Mouse (Mus musculus) hindbrain, postnatal 0 days (tissue): Measurements from ENCODE around the gene Gcnt7. TPM values are rescaled to one million over a fixed set of nuclear protein-coding genes. Genes with fewer than 3 reads are reported as not detected.

ENCODE experiments used
- ATAC-seq: fragments of 200-750 bp; cut with Nextera tagmentation; 2 replicates; pipeline ENCODE4 v1.8.0; 2017; ENCODE audit warnings: mild to moderate bottlenecking, moderate TSS enrichment, moderate library complexity
- DNase-seq: peaks from one replicate; pipeline ENCODE4 v3.0.0-alpha.2; 2015; ENCODE audit warnings: low spot score
- H3K27ac ChIP-seq: fragments of 300-500 bp; sonication (generic); 2 replicates; pipeline ENCODE4 v1.5.1; 2014; ENCODE audit warnings: mild to moderate bottlenecking
- H3K27me3 ChIP-seq: fragments of 300-500 bp; sonication (generic); 2 replicates; pipeline ENCODE4 v1.6.1; 2014; ENCODE audit warnings: low read length, mixed read lengths; ENCODE audit not compliant: insufficient read depth
- H3K36me3 ChIP-seq: fragments of 300-500 bp; sonication (generic); 2 replicates; pipeline ENCODE4 v1.6.1; 2014; ENCODE audit warnings: low read length, mixed read lengths; ENCODE audit not compliant: insufficient read depth
- H3K4me1 ChIP-seq: fragments of 300-500 bp; sonication (generic); 2 replicates; pipeline ENCODE4 v1.6.1; 2014; ENCODE audit warnings: antibody characterized with exemption, low read length, mixed read lengths; ENCODE audit not compliant: insufficient read depth
- H3K4me2 ChIP-seq: fragments of 300-500 bp; sonication (generic); 2 replicates; pipeline ENCODE4 v1.6.1; 2014; ENCODE audit warnings: low read depth, mild to moderate bottlenecking, low read length, moderate library complexity, mixed read lengths
- H3K4me3 ChIP-seq: fragments of 300-500 bp; sonication (generic); 2 replicates; pipeline ENCODE4 v1.5.1; 2014; ENCODE audit warnings: low read length
- H3K9ac ChIP-seq: fragments of 300-500 bp; sonication (generic); replicated peaks from 2 replicates; pipeline ENCODE4 v1.6.1; 2014; ENCODE audit warnings: mild to moderate bottlenecking, low read length, moderate library complexity, mixed read lengths
- H3K9me3 ChIP-seq: fragments of 300-500 bp; sonication (generic); 2 replicates; pipeline ENCODE4 v1.6.1; 2016; ENCODE audit warnings: low read length, mixed read lengths
- CTCF ChIP-seq: IDR thresholded peaks from 2 replicates; pipeline ENCODE4 v1.5.1; 2016; ENCODE audit warnings: antibody characterized with exemption, control low read depth, low read depth
- WGBS: fragments of 180-500 bp; shearing (Covaris S2); extraction: QIAGEN DNeasy Blood & Tissue Kit; methylation state at CpG from one replicate; pipeline ENCODE4 v1.1.7; 2014; 5-methylcytosine and 5-hydroxymethylcytosine counted together
- polyA plus RNA-seq: library from polyadenylated mRNA; unstranded; fragments of >200 nt; fragmentation: Nextera tagmentation; extraction: Ambion mirVana; gene quantifications from 2 replicates; pipeline ENCODE4 v1.2.1, GENCODE M21; 2015
- total RNA-seq: library from RNA; depleted of rRNA; stranded (reverse); fragments of >200 nt; gene quantifications from 2 replicates; pipeline ENCODE4 v1.2.3, GENCODE M21; 2014; rRNA removed

Gene Gcnt7
- total and polyA plus RNA-seq, 2 experiments from 2014 or later = 1.0 TPM; not detected in 1

GRCm38 (mm10) chr2:172401116-172401825 lies 57.1 kb downstream of the Gcnt7 start:
- Histone ChIP-seq H3K9me3 (no peaks in the 10 kb centered on the region), H3K9ac (no peak overlapping the region), H3K27me3 (no peaks in the 10 kb centered on the region), H3K36me3 (no peaks in the 10 kb centered on the region), H3K4me3 (no peak overlapping the region), H3K4me2 (no peak overlapping the region), H3K4me1 (no peaks in the 10 kb centered on the region), H3K27ac (no peak overlapping the region)
- ATAC-seq (no peak), DNase-seq (no peak)
- WGBS = 73% methylated on average over 13 of the region's 13 CpGs
- no peak for TF ChIP-seq CTCF

Other genes with a start within 250 kb of the Gcnt7 start
- 0.31 TPM in 1 of 2 replicates, not detected in the other for gene Mc3r, start 210.1 kb downstream of the Gcnt7 start, total RNA-seq
- gene Mc3r, start 210.1 kb downstream of the Gcnt7 start, polyA plus RNA-seq = 0.30 and 0.38 TPM in 2 replicates
- gene Fam210b, start 113.0 kb downstream of the Gcnt7 start, total RNA-seq = 10.9 and 11.8 TPM in 2 replicates
- gene Fam210b, start 113.0 kb downstream of the Gcnt7 start, polyA plus RNA-seq = 23.0 and 23.1 TPM in 2 replicates
- gene Aurka, start 88.1 kb downstream of the Gcnt7 start, total RNA-seq = 10.4 and 13.7 TPM in 2 replicates
- 10.9 and 12.9 TPM in 2 replicates for gene Aurka, start 88.1 kb downstream of the Gcnt7 start, polyA plus RNA-seq
- 40.1 and 47.1 TPM in 2 replicates for gene Cstf1, start 87.9 kb downstream of the Gcnt7 start, total RNA-seq
- 25.6 and 27.6 TPM in 2 replicates for gene Cstf1, start 87.9 kb downstream of the Gcnt7 start, polyA plus RNA-seq
- 0.21 and 0.29 TPM in 2 replicates for gene Cass4, start 64.8 kb downstream of the Gcnt7 start, total RNA-seq
- 0.16 and 0.25 TPM in 2 replicates for gene Cass4, start 64.8 kb downstream of the Gcnt7 start, polyA plus RNA-seq
- gene Rtf2, start 18.0 kb downstream of the Gcnt7 start, total RNA-seq = 65.4 and 65.6 TPM in 2 replicates
- gene Rtf2, start 18.0 kb downstream of the Gcnt7 start, polyA plus RNA-seq = 83.6 and 87.9 TPM in 2 replicates
- not detected in 2 replicates for gene Fam209, start 13.9 kb upstream of the Gcnt7 start, total RNA-seq
- 0.37 and 0.58 TPM in 2 replicates for gene Fam209, start 13.9 kb upstream of the Gcnt7 start, polyA plus RNA-seq
- 0.14 and 0.47 TPM in 2 replicates for gene Tfap2c, start 91.0 kb upstream of the Gcnt7 start, total RNA-seq
- gene Tfap2c, start 91.0 kb upstream of the Gcnt7 start, polyA plus RNA-seq = 0.31 and 0.43 TPM in 2 replicates